Mouse (Mus musculus): ENCODE measurements around the gene Grm4. TPM values are rescaled to one million over a fixed set of nuclear protein-coding genes. Genes with fewer than 3 reads are reported as not detected.

The Grm4 gene
- polyA plus RNA-seq, 1 experiment, result not detected

DNA sequence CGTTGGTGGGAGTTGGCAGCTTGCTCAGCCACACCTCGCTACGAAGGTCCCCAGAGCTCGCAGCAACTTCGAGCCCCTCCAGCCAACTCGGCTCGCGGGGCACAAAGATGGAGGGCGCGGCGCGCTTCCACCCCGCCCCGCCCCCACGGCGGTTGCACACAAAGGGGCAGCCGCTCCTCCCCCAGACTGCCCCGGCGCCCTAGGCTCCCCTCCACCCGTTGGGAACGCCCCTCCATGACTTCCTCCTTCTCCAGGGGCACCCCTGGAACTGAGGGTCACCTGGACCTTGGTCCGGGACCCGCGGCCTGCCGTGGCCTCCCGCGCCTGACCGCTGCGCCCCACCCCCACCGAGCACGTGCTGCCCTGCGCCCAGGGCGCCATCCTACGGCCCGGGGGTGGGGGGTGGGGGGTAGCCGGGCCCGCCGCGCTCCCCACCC is 33.9 kb upstream of the Grm4 start:
- peak in 1 of 3 experiments; percentile 25 for TF ChIP-seq MYOG (IDR thresholded peaks at IDR 0.05; ENCODE audit: control insufficient read depth in 1 of 3, insufficient read depth in 1 of 3, insufficient read length in 2 of 3, low read depth in 2 of 3)
- no peak for TF ChIP-seq POLR2A (IDR thresholded peaks at IDR 0.05; ENCODE audit: insufficient read length, low read depth)
- no peak for TF ChIP-seq TCF3 (IDR thresholded peaks at IDR 0.05; ENCODE audit: insufficient read length, low read depth)
- Histone ChIP-seq H3K36me3 (ENCODE audit: control insufficient read depth, insufficient read depth) (no peaks in the 10 kb centered on the region), H3K27me3 (ENCODE audit: control insufficient read depth, insufficient read depth, insufficient read length) (no peaks in the 10 kb centered on the region), H3K4me2 (ENCODE audit: low read depth) (peak overlapping the region; percentile 80), H3ac (ENCODE audit: control insufficient read depth, insufficient read length) (no peak overlapping the region), H3K4me3 (peak overlapping the region; percentile 38), H3K79me2 (ENCODE audit: control insufficient read depth, insufficient read depth) (peaks cover 26% of the 10 kb centered on the region)

DNA sequence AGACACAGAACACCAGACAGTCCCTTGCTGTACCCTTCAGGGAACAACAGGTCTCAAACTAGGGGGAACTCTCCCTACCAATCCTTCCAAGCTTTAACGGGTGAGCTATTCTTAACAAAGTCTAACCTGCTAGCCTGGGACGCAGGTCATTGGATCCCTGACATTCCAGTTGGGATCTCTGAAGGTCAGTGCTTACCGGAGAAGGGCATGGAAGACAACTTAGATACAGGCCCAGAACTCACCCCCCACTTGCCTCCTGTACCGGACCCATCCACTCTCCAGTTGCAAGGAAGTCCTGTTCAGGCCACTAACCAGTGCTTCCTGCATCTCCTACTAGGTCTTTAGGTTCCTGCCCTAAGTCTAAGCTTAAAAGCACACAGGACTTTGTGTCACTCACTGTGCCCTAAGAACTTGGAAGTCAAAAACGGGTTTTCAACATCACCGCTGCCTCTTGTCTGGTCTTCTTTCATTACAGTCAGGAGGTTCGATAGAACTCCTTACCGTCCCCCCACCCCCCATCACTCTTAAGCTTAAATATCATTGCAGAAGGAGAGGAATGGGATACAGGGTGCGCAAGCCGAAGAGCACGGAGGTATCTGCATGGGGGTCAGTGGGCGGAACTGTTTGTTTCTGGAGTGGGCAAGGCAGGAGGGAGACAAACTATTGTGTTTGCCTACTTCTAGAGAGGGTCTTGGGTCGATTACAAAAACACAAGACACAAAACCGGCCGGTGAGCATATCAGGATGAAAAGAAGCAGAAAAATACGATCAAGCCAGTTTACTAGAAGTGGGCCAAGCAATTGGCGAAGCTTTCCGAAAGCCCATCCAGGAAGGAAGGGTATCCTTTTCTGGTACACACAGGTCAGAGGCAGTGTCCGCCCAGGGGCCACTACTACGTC is 33.1 kb upstream of the Grm4 start:
- H3K4me3 ChIP-seq, result no peak overlapping the region

DNA sequence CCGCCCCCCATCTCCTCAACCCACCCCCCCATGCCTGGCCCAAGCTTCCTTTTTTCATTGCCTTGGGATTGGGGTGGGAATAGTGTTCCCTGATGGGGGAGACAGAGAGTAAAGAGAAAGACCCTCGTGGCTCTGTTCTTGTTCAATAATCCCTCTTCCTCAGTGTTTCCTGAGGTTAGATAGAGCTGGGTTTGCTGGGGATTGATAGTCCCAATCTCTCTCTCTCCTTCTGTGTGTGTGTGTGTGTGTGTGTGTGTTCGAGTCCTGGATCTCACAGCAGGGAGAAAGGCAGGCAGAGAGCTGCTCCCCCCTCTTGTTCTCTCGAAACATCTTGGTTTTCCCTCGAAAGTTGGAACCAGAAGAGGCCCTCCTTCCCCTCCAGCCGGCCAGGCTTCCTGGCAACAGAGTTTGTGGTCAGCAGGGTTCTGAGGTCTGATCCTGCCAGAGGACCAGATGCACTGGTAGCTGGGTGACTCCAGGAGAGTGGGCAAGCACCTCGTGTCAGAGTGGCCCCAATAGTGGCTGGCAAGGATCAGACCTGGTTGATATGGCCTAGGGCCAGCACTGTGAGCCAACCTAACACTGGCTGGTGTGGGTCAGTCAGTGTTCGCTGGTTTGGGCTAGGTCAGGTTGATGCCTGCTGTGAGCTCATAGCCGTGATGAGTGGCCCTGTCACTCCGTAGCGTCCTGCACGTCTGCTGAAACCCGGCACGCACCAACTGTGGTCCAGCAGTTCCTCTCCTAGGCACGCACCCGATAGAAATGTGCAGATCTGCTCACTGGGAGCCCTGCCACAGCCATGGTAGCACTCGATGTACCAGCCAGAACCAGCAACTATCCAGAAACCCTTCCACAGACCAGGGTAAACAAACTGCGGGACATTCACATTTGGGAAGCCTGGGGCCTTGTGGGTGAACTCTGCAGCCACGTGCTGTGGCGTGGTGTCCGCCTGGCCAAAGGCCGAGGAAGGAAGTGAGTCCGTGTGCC is 31.3 kb upstream of the Grm4 start:
- peaks cover 1% of the 10 kb centered on the region for H3K79me2 ChIP-seq (ENCODE audit: control insufficient read depth, insufficient read depth)
- no peak overlapping the region for H3K4me3 ChIP-seq
- no peak overlapping the region for H3ac ChIP-seq (ENCODE audit: control insufficient read depth, insufficient read length)
- H3K27me3 ChIP-seq (ENCODE audit: control insufficient read depth, insufficient read depth, insufficient read length), result no peaks in the 10 kb centered on the region
- TF ChIP-seq MYOD1 (IDR thresholded peaks at IDR 0.05; ENCODE audit: control insufficient read depth in 1 of 3, insufficient read length in 2 of 3, low read depth in 2 of 3) (no peak), TCF3 (IDR thresholded peaks at IDR 0.05; ENCODE audit: insufficient read length, low read depth) (no peak), E2F4 (IDR thresholded peaks at IDR 0.05; ENCODE audit: insufficient read depth) (no peak), CEBPB (IDR thresholded peaks at IDR 0.05; ENCODE audit: insufficient read depth, poor library complexity, severe bottlenecking) (no peak), POLR2AphosphoS2 (IDR thresholded peaks at IDR 0.05; ENCODE audit: insufficient read length, low read depth) (no peak), SRF (IDR thresholded peaks at IDR 0.05; ENCODE audit: control insufficient read depth, insufficient read length, low read depth) (no peak), MAX (IDR thresholded peaks at IDR 0.05; ENCODE audit: low read depth) (no peak), USF1 (IDR thresholded peaks at IDR 0.05; ENCODE audit: low read depth) (no peak), TCF12 (IDR thresholded peaks at IDR 0.05; ENCODE audit: insufficient read depth, poor library complexity, severe bottlenecking) (no peak)
- no peak overlapping the region for H3K4me2 ChIP-seq (ENCODE audit: low read depth)
- H3K36me3 ChIP-seq (ENCODE audit: control insufficient read depth, insufficient read depth), result no peaks in the 10 kb centered on the region

More for the DNA sequence above, 33.1 kb upstream of the Grm4 start:
- Histone ChIP-seq H3K27me3 (ENCODE audit: control insufficient read depth, insufficient read depth, insufficient read length) (no peaks in the 10 kb centered on the region), H3K79me2 (ENCODE audit: control insufficient read depth, insufficient read depth) (peaks cover 19% of the 10 kb centered on the region), H3K36me3 (ENCODE audit: control insufficient read depth, insufficient read depth) (no peaks in the 10 kb centered on the region), H3ac (ENCODE audit: control insufficient read depth, insufficient read length) (no peak overlapping the region), H3K4me2 (ENCODE audit: low read depth) (no peak overlapping the region)
- TF ChIP-seq USF1 (IDR thresholded peaks at IDR 0.05; ENCODE audit: low read depth), result no peak
- no peak for TF ChIP-seq MYOG (IDR thresholded peaks at IDR 0.05; ENCODE audit: control insufficient read depth in 1 of 3, insufficient read depth in 1 of 3, insufficient read length in 2 of 3, low read depth in 2 of 3)
- TF ChIP-seq MAX (IDR thresholded peaks at IDR 0.05; ENCODE audit: low read depth), result no peak
- TF ChIP-seq CEBPB (IDR thresholded peaks at IDR 0.05; ENCODE audit: insufficient read depth, poor library complexity, severe bottlenecking), result no peak
- no peak for TF ChIP-seq E2F4 (IDR thresholded peaks at IDR 0.05; ENCODE audit: insufficient read depth)
- no peak for TF ChIP-seq POLR2A (IDR thresholded peaks at IDR 0.05; ENCODE audit: insufficient read length, low read depth)

DNA sequence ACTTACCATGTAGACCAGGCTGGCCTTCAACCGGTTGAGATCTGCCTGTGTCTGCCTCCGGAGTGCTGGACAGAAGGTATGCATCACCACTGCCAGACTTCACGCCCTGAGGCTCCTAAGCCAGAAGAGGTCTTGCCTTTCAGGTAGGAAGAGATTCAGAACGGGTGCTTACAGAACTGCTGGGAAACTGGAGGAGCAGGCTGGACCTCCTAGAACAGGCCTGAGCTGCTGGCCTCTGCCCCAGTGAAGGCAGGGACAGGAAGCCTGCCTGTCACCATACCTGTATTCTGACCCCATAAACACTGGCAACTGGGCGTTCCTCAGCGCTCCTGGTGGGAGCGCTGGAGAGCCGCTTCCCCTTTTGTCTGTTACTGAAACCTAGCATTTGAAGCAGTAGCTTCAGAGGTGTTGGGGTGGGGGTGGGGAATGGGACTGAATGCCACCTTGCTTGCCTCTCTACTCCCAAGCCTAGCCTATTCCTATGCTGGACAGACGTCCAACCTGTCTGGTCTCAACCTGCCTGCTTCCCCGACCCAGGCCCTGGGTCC is 30.3 kb upstream of the Grm4 start:
- Histone ChIP-seq H3K79me2 (ENCODE audit: control insufficient read depth, insufficient read depth) (no peaks in the 10 kb centered on the region), H3K36me3 (ENCODE audit: control insufficient read depth, insufficient read depth) (no peaks in the 10 kb centered on the region), H3K4me2 (ENCODE audit: low read depth) (no peak overlapping the region), H3ac (ENCODE audit: control insufficient read depth, insufficient read length) (no peak overlapping the region), H3K27me3 (ENCODE audit: control insufficient read depth, insufficient read depth, insufficient read length) (no peaks in the 10 kb centered on the region), H3K4me3 (no peak overlapping the region)
- TF ChIP-seq POLR2AphosphoS2 (IDR thresholded peaks at IDR 0.05; ENCODE audit: insufficient read length, low read depth) (no peak), CEBPB (IDR thresholded peaks at IDR 0.05; ENCODE audit: insufficient read depth, poor library complexity, severe bottlenecking) (no peak), REST (IDR thresholded peaks at IDR 0.05; ENCODE audit: insufficient read depth, insufficient read length) (no peak), MYOG (IDR thresholded peaks at IDR 0.05; ENCODE audit: control insufficient read depth in 1 of 3, insufficient read depth in 1 of 3, insufficient read length in 2 of 3, low read depth in 2 of 3) (no peak), USF1 (IDR thresholded peaks at IDR 0.05; ENCODE audit: low read depth) (no peak), MAX (IDR thresholded peaks at IDR 0.05; ENCODE audit: low read depth) (no peak), TCF12 (IDR thresholded peaks at IDR 0.05; ENCODE audit: insufficient read depth, poor library complexity, severe bottlenecking) (no peak)

Data from myocyte (in vitro differentiated cells).